Mouse (Mus musculus): Measurements from ENCODE around the gene Rbm47. TPM values are rescaled to one million over a fixed set of nuclear protein-coding genes. Genes with fewer than 3 reads are reported as not detected.

Rbm47 gene
- polyA plus RNA-seq, 1 experiment, result 37.2 TPM

DNA sequence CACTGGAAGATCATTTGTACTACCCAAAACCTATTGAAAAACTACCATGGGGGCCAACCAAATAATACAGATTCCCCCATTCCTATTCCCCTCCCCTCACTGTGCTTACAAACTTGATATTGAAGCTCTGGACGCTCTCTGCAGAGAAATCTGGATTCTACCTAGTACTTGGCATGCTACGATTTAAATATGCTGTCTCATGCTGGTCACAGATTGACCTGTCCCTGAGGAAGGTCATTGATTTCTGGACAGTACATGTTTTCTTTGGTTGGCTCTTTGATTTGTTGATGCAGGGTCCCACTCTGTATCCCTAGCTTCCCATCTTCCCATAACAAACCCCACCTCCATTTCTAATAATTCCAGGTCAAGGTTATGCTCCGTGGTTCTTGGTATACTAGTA lies 88.4 kb downstream of the Rbm47 start:
- H3K4me1 ChIP-seq (ENCODE audit: control insufficient read depth, insufficient read depth, low read length), result peaks cover 4% of the 10 kb centered on the region; the same call in 1 of the 2 replicates
- WGBS, result 78% methylated on average over 3 of the region's 3 CpGs
- no peak for TF ChIP-seq POLR2A (IDR thresholded peaks at IDR 0.05; ENCODE audit: borderline replicate concordance, extremely low read depth, low read depth, low read length)
- no peak for TF ChIP-seq CTCF (IDR thresholded peaks at IDR 0.05; ENCODE audit: insufficient read depth, low read length)
- DNase-seq, result no peak
- H3K4me3 ChIP-seq (replicated peaks; ENCODE audit: extremely low read depth, low read depth, low read length), result no peak overlapping the region

DNA sequence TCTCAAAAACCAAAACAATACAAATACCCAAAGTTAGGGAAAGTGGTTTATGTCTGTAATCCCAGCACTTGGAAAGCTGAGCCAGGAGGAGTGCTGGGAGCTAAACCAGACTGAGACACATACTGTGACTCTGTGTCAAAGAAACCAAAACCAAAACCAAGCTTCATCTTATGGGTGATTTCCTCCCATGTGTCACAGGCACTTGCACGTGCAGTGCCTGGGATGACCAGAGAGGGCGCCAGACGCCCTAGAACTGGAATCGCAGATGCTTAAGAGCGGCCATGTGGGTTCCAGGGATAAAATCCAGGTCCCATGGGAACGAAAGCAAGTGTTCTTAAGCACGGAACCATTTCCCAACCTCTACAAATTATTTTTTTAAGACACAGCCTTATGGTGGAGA lies 89.6 kb downstream of the Rbm47 start:
- peak; percentile 66 for DNase-seq
- H3K4me3 ChIP-seq (replicated peaks; ENCODE audit: extremely low read depth, low read depth, low read length), result no peak overlapping the region
- TF ChIP-seq CTCF (IDR thresholded peaks at IDR 0.05; ENCODE audit: insufficient read depth, low read length) (peak; percentile 71), POLR2A (IDR thresholded peaks at IDR 0.05; ENCODE audit: borderline replicate concordance, extremely low read depth, low read depth, low read length) (no peak)
- WGBS, result 43% methylated on average over 7 of the region's 7 CpGs
- peaks cover 4% of the 10 kb centered on the region; the same call in 1 of the 2 replicates for H3K4me1 ChIP-seq (ENCODE audit: control insufficient read depth, insufficient read depth, low read length)

DNA sequence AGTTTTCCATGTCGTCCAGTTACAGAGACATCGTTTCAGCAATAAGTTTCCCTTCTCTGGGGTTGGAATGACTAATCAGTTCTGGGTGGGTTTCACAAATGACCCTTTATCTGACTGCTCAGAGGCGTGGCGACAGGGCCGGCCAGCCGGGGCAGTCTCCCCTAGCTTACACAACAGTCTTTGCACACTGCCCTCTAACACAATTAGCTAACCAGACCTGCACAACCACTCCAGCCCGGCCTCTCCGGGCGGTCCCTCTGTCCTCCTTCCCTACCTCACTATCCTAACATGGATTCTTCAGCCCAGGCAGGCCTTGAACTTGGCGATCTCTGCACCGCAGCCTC lies 90.7 kb downstream of the Rbm47 start:
- TF ChIP-seq CTCF (IDR thresholded peaks at IDR 0.05; ENCODE audit: insufficient read depth, low read length) (no peak), POLR2A (IDR thresholded peaks at IDR 0.05; ENCODE audit: borderline replicate concordance, extremely low read depth, low read depth, low read length) (no peak)
- peak; percentile 51 for DNase-seq
- Histone ChIP-seq H3K4me1 (ENCODE audit: control insufficient read depth, insufficient read depth, low read length) (peaks cover 4% of the 10 kb centered on the region), H3K4me3 (replicated peaks; ENCODE audit: extremely low read depth, low read depth, low read length) (no peak overlapping the region)
- 64% methylated on average over 11 of the region's 11 CpGs for WGBS

DNA sequence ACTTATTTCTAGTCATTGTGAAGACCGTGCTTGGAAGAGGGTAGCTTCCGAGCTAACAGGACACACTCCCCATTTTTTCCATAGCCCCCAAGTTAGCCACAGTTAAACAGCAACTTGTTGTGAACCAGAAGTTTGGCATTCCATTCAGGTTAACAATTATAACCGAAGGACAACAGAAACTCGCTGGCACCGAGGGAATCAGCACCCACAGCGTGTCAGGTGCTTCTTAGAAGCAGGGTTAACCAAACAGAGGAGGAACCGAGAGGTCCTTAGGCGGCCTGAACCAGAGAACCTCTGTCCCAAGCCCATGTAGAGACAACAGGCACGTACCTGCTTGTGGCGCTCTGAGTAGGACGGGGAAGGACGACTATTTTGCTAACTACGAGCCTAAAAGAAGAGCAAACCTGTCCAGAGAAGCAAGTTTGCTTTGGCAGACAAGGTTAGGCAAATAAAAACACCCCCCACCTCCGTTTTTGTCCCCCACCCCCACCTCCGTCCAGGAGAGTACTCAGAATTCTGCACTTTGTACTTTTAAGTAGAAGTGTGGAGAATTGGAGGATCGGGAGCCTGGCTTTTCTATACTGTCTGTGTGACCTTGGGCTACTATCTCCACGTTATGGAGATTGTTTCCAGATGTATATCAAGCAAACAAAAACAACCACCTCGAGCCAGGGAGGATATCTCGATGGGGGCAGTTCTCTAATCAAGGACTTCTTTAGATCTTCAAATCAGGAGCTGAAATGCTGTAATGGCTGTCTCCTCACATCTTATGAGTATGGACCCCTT lies 91.3 kb downstream of the Rbm47 start:
- TF ChIP-seq CTCF (IDR thresholded peaks at IDR 0.05; ENCODE audit: insufficient read depth, low read length) (no peak), POLR2A (IDR thresholded peaks at IDR 0.05; ENCODE audit: borderline replicate concordance, extremely low read depth, low read depth, low read length) (peak; percentile 38; the same call in 1 of the 2 replicates)
- Histone ChIP-seq H3K4me1 (ENCODE audit: control insufficient read depth, insufficient read depth, low read length) (peaks cover 7% of the 10 kb centered on the region), H3K4me3 (replicated peaks; ENCODE audit: extremely low read depth, low read depth, low read length) (no peak overlapping the region)
- WGBS, result 58% methylated on average over 19 of the region's 19 CpGs
- DNase-seq, result peak; percentile 43

GRCm38 (mm10) chr5:66080529-66081220 lies 92.2 kb downstream of the Rbm47 start:
- 71% methylated on average over 17 of the region's 17 CpGs for WGBS
- DNase-seq, result peak; percentile 44
- peak overlapping the region; percentile 24 for H3K4me3 ChIP-seq (replicated peaks; ENCODE audit: extremely low read depth, low read depth, low read length)

GRCm38 (mm10) chr5:66079358-66080179 lies 93.3 kb downstream of the Rbm47 start:
- 65% methylated on average over 9 of the region's 9 CpGs for WGBS
- Histone ChIP-seq H3K4me1 (ENCODE audit: control insufficient read depth, insufficient read depth, low read length) (peaks cover 13% of the 10 kb centered on the region), H3K4me3 (replicated peaks; ENCODE audit: extremely low read depth, low read depth, low read length) (no peak overlapping the region)
- no peak for DNase-seq
- no peak for TF ChIP-seq POLR2A (IDR thresholded peaks at IDR 0.05; ENCODE audit: borderline replicate concordance, extremely low read depth, low read depth, low read length)
- TF ChIP-seq CTCF (IDR thresholded peaks at IDR 0.05; ENCODE audit: insufficient read depth, low read length), result no peak

More at GRCm38 (mm10) chr5:66080529-66081220, 92.2 kb downstream of the Rbm47 start:
- H3K4me1 ChIP-seq (ENCODE audit: control insufficient read depth, insufficient read depth, low read length), result peaks cover 10% of the 10 kb centered on the region
- TF ChIP-seq CTCF (IDR thresholded peaks at IDR 0.05; ENCODE audit: insufficient read depth, low read length), result no peak
- peak; percentile 56; the same call in 1 of the 2 replicates for TF ChIP-seq POLR2A (IDR thresholded peaks at IDR 0.05; ENCODE audit: borderline replicate concordance, extremely low read depth, low read depth, low read length)

GRCm38 (mm10) chr5:66078491-66079012 lies 94.4 kb downstream of the Rbm47 start:
- Histone ChIP-seq H3K4me1 (ENCODE audit: control insufficient read depth, insufficient read depth, low read length) (peaks cover 17% of the 10 kb centered on the region), H3K4me3 (replicated peaks; ENCODE audit: extremely low read depth, low read depth, low read length) (no peak overlapping the region)
- no peak for DNase-seq
- no peak for TF ChIP-seq POLR2A (IDR thresholded peaks at IDR 0.05; ENCODE audit: borderline replicate concordance, extremely low read depth, low read depth, low read length)
- TF ChIP-seq CTCF (IDR thresholded peaks at IDR 0.05; ENCODE audit: insufficient read depth, low read length), result no peak
- WGBS, result 86% methylated on average over 7 of the region's 7 CpGs

DNA sequence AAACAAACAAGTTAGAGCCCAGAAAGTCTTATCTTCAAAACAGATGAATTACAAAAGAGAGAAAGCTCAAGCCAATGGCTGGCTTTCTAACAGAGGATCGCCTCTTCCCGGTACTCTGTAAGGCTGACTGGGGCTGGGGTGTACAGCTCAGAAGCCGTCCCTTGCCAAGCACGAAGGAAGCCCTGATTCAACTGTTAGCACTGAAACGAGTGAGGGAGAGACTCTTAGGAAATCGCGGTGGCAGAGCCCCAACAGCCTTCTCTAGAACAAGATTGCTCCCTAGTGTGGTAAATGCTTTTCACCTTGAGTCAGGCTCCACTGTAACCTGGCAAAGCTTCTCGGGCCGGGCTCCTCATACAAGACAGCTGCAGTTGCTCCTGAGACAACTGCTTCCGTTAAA lies 95.5 kb downstream of the Rbm47 start:
- no peak overlapping the region for H3K4me3 ChIP-seq (replicated peaks; ENCODE audit: extremely low read depth, low read depth, low read length)
- 12% methylated on average over 10 of the region's 10 CpGs for WGBS
- TF ChIP-seq CTCF (IDR thresholded peaks at IDR 0.05; ENCODE audit: insufficient read depth, low read length), result no peak
- no peak for TF ChIP-seq POLR2A (IDR thresholded peaks at IDR 0.05; ENCODE audit: borderline replicate concordance, extremely low read depth, low read depth, low read length)

More for the DNA sequence above, 95.5 kb downstream of the Rbm47 start:
- DNase-seq, result peak; percentile 65
- peaks cover 17% of the 10 kb centered on the region for H3K4me1 ChIP-seq (ENCODE audit: control insufficient read depth, insufficient read depth, low read length)
